In genomic region chr2:118050326-118050725, GRCm38 (mm10) we compare ENCODE assay signal across 32 mouse cellular contexts.
DNase-seq lines count a peak whose midpoint lies in the region; ATAC-seq lines count a peak whose summit lies in the region.
"Had no signal": no experiment of that assay in that cellular context is flagged by ENCODE, and none has a peak within 500 bp of the region (broad histone marks: within the 10 kb centered on the region; RNA-seq: fewer than 3 reads in every experiment).

No protein-coding gene starts in this region.

- no peaks in the 10 kb centered on the region for H3K36me3 ChIP-seq in heart, embryonic 14.5 days (ENCODE audit: control insufficient read depth, insufficient read depth, low read length)
- H3K36me3 ChIP-seq in heart, embryonic 12.5 days = no peaks in the 10 kb centered on the region
- no peaks in the 10 kb centered on the region for H3K36me3 ChIP-seq in limb, embryonic 10.5 days
- H3K36me3 ChIP-seq: embryonic facial prominence, embryonic 13.5 days; hindbrain, embryonic 12.5 days; intestine, embryonic 15.5 days; limb, embryonic 13.5 days; lung, embryonic 15.5 days; midbrain, embryonic 10.5 days; neural tube, embryonic 12.5 days had no signal

- 46% methylated on average over 2 of the region's 2 CpGs for WGBS in heart, embryonic 14.5 days
- WGBS in heart, embryonic 12.5 days = 55% methylated on average over 2 of the region's 2 CpGs
- 92% methylated on average over 2 of the region's 2 CpGs for WGBS in limb, embryonic 10.5 days

- no peaks in the 10 kb centered on the region for H3K27me3 ChIP-seq in heart, embryonic 14.5 days (ENCODE audit: control insufficient read depth, insufficient read depth, low read length)
- no peaks in the 10 kb centered on the region for H3K27me3 ChIP-seq in heart, embryonic 12.5 days (replicated peaks)
- no peaks in the 10 kb centered on the region for H3K27me3 ChIP-seq in limb, embryonic 10.5 days (ENCODE audit: low read depth, poor library complexity, severe bottlenecking)
- H3K27me3 ChIP-seq: embryonic facial prominence, embryonic 13.5 days; hindbrain, embryonic 12.5 days; intestine, embryonic 15.5 days; limb, embryonic 13.5 days; lung, embryonic 15.5 days; neural tube, embryonic 12.5 days had no signal

- H3K4me3 ChIP-seq in heart, embryonic 14.5 days (ENCODE audit: control insufficient read depth in 1 of 2, insufficient read depth in 1 of 2, low read depth in 1 of 2, low read length in 2 of 2) = no peak overlapping the region
- H3K4me3 ChIP-seq in heart, embryonic 12.5 days = no peak overlapping the region
- no peak overlapping the region for H3K4me3 ChIP-seq in brown adipose tissue, adult 24 weeks (ENCODE audit: insufficient read depth, low read depth, low read length)
- no peak overlapping the region for H3K4me3 ChIP-seq in limb, embryonic 10.5 days
- H3K4me3 ChIP-seq: embryonic facial prominence, embryonic 13.5 days; erythroblast, embryonic 14.5 days; hindbrain, embryonic 12.5 days; intestine, embryonic 15.5 days; limb, embryonic 13.5 days; lung, embryonic 15.5 days; midbrain, embryonic 10.5 days; myocyte; neural tube, embryonic 12.5 days had no signal

- no peak overlapping the region for H3K9ac ChIP-seq in heart, embryonic 14.5 days (ENCODE audit: low read length)
- H3K9ac ChIP-seq in heart, embryonic 12.5 days = no peak overlapping the region
- H3K9ac ChIP-seq: embryonic facial prominence, embryonic 13.5 days; hindbrain, embryonic 12.5 days; intestine, embryonic 15.5 days; limb, embryonic 13.5 days; lung, embryonic 15.5 days; neural tube, embryonic 12.5 days had no signal

- intact Hi-C loops in left cerebral cortex, postnatal 10 days (cut with DNase I) = no loop called here

- H3K4me1 ChIP-seq in heart, embryonic 14.5 days (ENCODE audit: control insufficient read depth in 2 of 2, insufficient read depth in 2 of 2, low read length in 2 of 2) = peaks cover 3 to 8% of the 10 kb centered on the region in 2 experiments
- H3K4me1 ChIP-seq in heart, embryonic 12.5 days (replicated peaks) = peaks cover 4% of the 10 kb centered on the region; the same call in 1 of the 2 replicates
- peaks cover 2% of the 10 kb centered on the region; the same call in 1 of the 2 replicates for H3K4me1 ChIP-seq in brown adipose tissue, adult 24 weeks (ENCODE audit: control insufficient read depth, insufficient read depth, insufficient read length, low read length)
- H3K4me1 ChIP-seq in limb, embryonic 10.5 days = no peaks in the 10 kb centered on the region
- H3K4me1 ChIP-seq: hindbrain, embryonic 12.5 days; intestine, embryonic 15.5 days; limb, embryonic 13.5 days; midbrain, embryonic 10.5 days; neural tube, embryonic 12.5 days had no signal

- no peak overlapping the region for H3K4me2 ChIP-seq in heart, embryonic 14.5 days (ENCODE audit: low read length)
- no peak overlapping the region for H3K4me2 ChIP-seq in heart, embryonic 12.5 days
- H3K4me2 ChIP-seq: embryonic facial prominence, embryonic 13.5 days; heart, embryonic 11.5 days; hindbrain, embryonic 12.5 days; intestine, embryonic 15.5 days; limb, embryonic 13.5 days; liver, embryonic 11.5 days; lung, embryonic 15.5 days; neural tube, embryonic 12.5 days had no signal

- 0 out of 4 replicates have a peak overlapping the region, but pooled peaks have one; percentile 37 for H3K27ac ChIP-seq in heart, embryonic 14.5 days (replicated peaks in 1 of 2; ENCODE audit: control insufficient read depth in 1 of 2, insufficient read depth in 1 of 2, low read depth in 2 of 2, low read length in 2 of 2)
- no peak overlapping the region for H3K27ac ChIP-seq in heart, embryonic 12.5 days (ENCODE audit: poor library complexity, severe bottlenecking)
- H3K27ac ChIP-seq in brown adipose tissue, adult 24 weeks (replicated peaks; ENCODE audit: low read depth, low read length) = peak overlapping the region; percentile 78
- no peak overlapping the region for H3K27ac ChIP-seq in limb, embryonic 10.5 days
- H3K27ac ChIP-seq: embryonic facial prominence, embryonic 13.5 days; hindbrain, embryonic 12.5 days; hindbrain, postnatal 0 days; intestine, embryonic 15.5 days; limb, embryonic 13.5 days; lung, embryonic 15.5 days; midbrain, embryonic 10.5 days; neural tube, embryonic 12.5 days had no signal

- no peaks in the 10 kb centered on the region for H3K9me3 ChIP-seq in heart, embryonic 14.5 days (ENCODE audit: control insufficient read depth, low read length)
- H3K9me3 ChIP-seq in heart, embryonic 12.5 days (replicated peaks) = no peaks in the 10 kb centered on the region
- H3K9me3 ChIP-seq in limb, embryonic 10.5 days (replicated peaks) = no peaks in the 10 kb centered on the region
- H3K9me3 ChIP-seq: embryonic facial prominence, embryonic 13.5 days; hindbrain, embryonic 12.5 days; intestine, embryonic 15.5 days; lung, embryonic 15.5 days; midbrain, embryonic 10.5 days; neural tube, embryonic 12.5 days had no signal

- peak; percentile 8 for DNase-seq in left cerebral cortex, adult 11 months (ENCODE audit: low spot score)
- DNase-seq in left cerebral cortex, postnatal 10 days (ENCODE audit: extremely low spot score in 1 of 2, low spot score in 2 of 2) = no peak
- DNase-seq in limb, embryonic 10.5 days (ENCODE audit: low spot score) = no peak
- no peak for DNase-seq in spleen, postnatal 36 days (ENCODE audit: low spot score in 2 of 2)
- DNase-seq: adrenal gland, adult 8-10 months; B cell, adult 2 months; cerebellum, adult 11-12 months; cerebellum, adult 9-11 months; gastrocnemius, postnatal 14 days; heart, adult 11 months; kidney, adult 2 months; kidney, postnatal 36 days; right cerebral cortex, adult 18-20 months; spleen, adult 18-20 months; thymus, postnatal 4 days had no signal

- no peak for ATAC-seq in heart, embryonic 14.5 days (ENCODE audit: insufficient number of reproducible peaks, insufficient read depth, low FRiP score, low read depth)
- no peak for ATAC-seq in heart, embryonic 12.5 days (ENCODE audit: insufficient number of reproducible peaks, low FRiP score)
- ATAC-seq: activated CD4-positive, CD25-positive, alpha-beta regulatory T cell, adult 4 months; forebrain, embryonic 16.5 days; hindbrain, postnatal 0 days; intestine, embryonic 15.5 days had no signal

Comparison
In these comparisons a context has a peak if more than half of its experiments do, and no peak if none do; other contexts are left out.
1. H3K27ac ChIP-seq: peak in heart, embryonic 14.5 days (2 of 2) and brown adipose tissue, adult 24 weeks (single experiment); none in heart, embryonic 12.5 days (single experiment) and limb, embryonic 10.5 days (single experiment).